Mouse (Mus musculus): Measurements from ENCODE around the gene D330020A13Rik. TPM values are rescaled to one million over a fixed set of nuclear protein-coding genes. Genes with fewer than 3 reads are reported as not detected.
A peak's percentile ranks its signal among the peaks of the same experiment; 100 is the strongest.
"Not testable (repeated sequence)": the region's sequence is repeated elsewhere in the genome, so short reads cannot be mapped to it uniquely, and the experiment has no call there.

The D330020A13Rik gene
- polyA plus RNA-seq, 1 experiment from 2014 or later = 1.2 TPM

GRCm38 (mm10) chr6:120264151-120264550 lies 30.0 kb upstream of the D330020A13Rik start:
- 26% methylated on average over 6 of the region's 6 CpGs for WGBS
- H3K27me3 ChIP-seq = no peaks in the 10 kb centered on the region
- no peak overlapping the region for H3K9ac ChIP-seq
- H3K4me1 ChIP-seq = peaks cover 10% of the 10 kb centered on the region; the same call in 1 of the 2 replicates
- no peak overlapping the region for H3K27ac ChIP-seq
- no peaks in the 10 kb centered on the region for H3K9me3 ChIP-seq
- no peak for ATAC-seq (ENCODE audit: insufficient number of reproducible peaks, insufficient read depth, low FRiP score, low TSS enrichment, low read depth)
- H3K36me3 ChIP-seq = no peaks in the 10 kb centered on the region
- H3K4me3 ChIP-seq = no peak overlapping the region
- no peak overlapping the region for H3K4me2 ChIP-seq

GRCm38 (mm10) chr6:120274181-120274580 lies 20.0 kb upstream of the D330020A13Rik start:
- 77% methylated on average over 8 of the region's 8 CpGs for WGBS
- Histone ChIP-seq H3K4me2 (no peak overlapping the region), H3K27ac (no peak overlapping the region)

GRCm38 (mm10) chr6:120274887-120275286 lies 19.3 kb upstream of the D330020A13Rik start:
- Histone ChIP-seq H3K9ac (no peak overlapping the region), H3K36me3 (no peaks in the 10 kb centered on the region), H3K27me3 (no peaks in the 10 kb centered on the region), H3K4me1 (peaks cover 7% of the 10 kb centered on the region; the same call in 1 of the 2 replicates), H3K27ac (no peak overlapping the region), H3K4me2 (no peak overlapping the region), H3K4me3 (no peak overlapping the region), H3K9me3 (no peaks in the 10 kb centered on the region)
- WGBS = 59% methylated on average over 4 of the region's 4 CpGs
- 0 out of 2 replicates have a peak, but pooled peaks have one; percentile 10 for ATAC-seq (ENCODE audit: insufficient number of reproducible peaks, insufficient read depth, low FRiP score, low TSS enrichment, low read depth)

More at GRCm38 (mm10) chr6:120274181-120274580, 20.0 kb upstream of the D330020A13Rik start:
- Histone ChIP-seq H3K36me3 (no peaks in the 10 kb centered on the region), H3K9me3 (no peaks in the 10 kb centered on the region), H3K9ac (no peak overlapping the region), H3K4me1 (peaks cover 7% of the 10 kb centered on the region; the same call in 1 of the 2 replicates), H3K4me3 (no peak overlapping the region), H3K27me3 (no peaks in the 10 kb centered on the region)
- no peak for ATAC-seq (ENCODE audit: insufficient number of reproducible peaks, insufficient read depth, low FRiP score, low TSS enrichment, low read depth)

- Histone ChIP-seq H3K27ac (no peak overlapping the region), H3K4me1 (peaks cover 7% of the 10 kb centered on the region; the same call in 1 of the 2 replicates), H3K9ac (no peak overlapping the region), H3K36me3 (no peaks in the 10 kb centered on the region), H3K4me2 (no peak overlapping the region), H3K9me3 (no peaks in the 10 kb centered on the region), H3K4me3 (no peak overlapping the region), H3K27me3 (no peaks in the 10 kb centered on the region)
- no peak for ATAC-seq (ENCODE audit: insufficient number of reproducible peaks, insufficient read depth, low FRiP score, low TSS enrichment, low read depth)
- WGBS = 58% methylated on average over 6 of the region's 6 CpGs
Measured at GRCm38 (mm10) chr6:120275301-120275700, 18.9 kb upstream of the D330020A13Rik start.

GRCm38 (mm10) chr6:120276874-120277449 lies 17.2 kb upstream of the D330020A13Rik start:
- H3K9ac ChIP-seq = no peak overlapping the region
- no peak overlapping the region for H3K27ac ChIP-seq
- H3K27me3 ChIP-seq = no peaks in the 10 kb centered on the region
- H3K4me1 ChIP-seq = peaks cover 7% of the 10 kb centered on the region; the same call in 1 of the 2 replicates
- no peak for ATAC-seq (ENCODE audit: insufficient number of reproducible peaks, insufficient read depth, low FRiP score, low TSS enrichment, low read depth)
- 61% methylated on average over 7 of the region's 7 CpGs for WGBS
- no peaks in the 10 kb centered on the region for H3K36me3 ChIP-seq
- no peak overlapping the region for H3K4me2 ChIP-seq
- no peaks in the 10 kb centered on the region for H3K9me3 ChIP-seq
- H3K4me3 ChIP-seq = no peak overlapping the region

- Histone ChIP-seq H3K27ac (no peak overlapping the region), H3K27me3 (no peaks in the 10 kb centered on the region), H3K9me3 (no peaks in the 10 kb centered on the region), H3K4me1 (no peaks in the 10 kb centered on the region), H3K9ac (no peak overlapping the region), H3K4me2 (no peak overlapping the region), H3K4me3 (no peak overlapping the region), H3K36me3 (no peaks in the 10 kb centered on the region)
- 85% methylated on average over 9 of the region's 9 CpGs for WGBS
- ATAC-seq (ENCODE audit: insufficient number of reproducible peaks, insufficient read depth, low FRiP score, low TSS enrichment, low read depth) = no peak
Measured at GRCm38 (mm10) chr6:120287279-120287678, 6.9 kb upstream of the D330020A13Rik start.

- no peak overlapping the region for H3K4me3 ChIP-seq
- H3K27ac ChIP-seq = no peak overlapping the region
- H3K36me3 ChIP-seq = no peaks in the 10 kb centered on the region
- peaks cover 9% of the 10 kb centered on the region for H3K27me3 ChIP-seq
- ATAC-seq (ENCODE audit: insufficient number of reproducible peaks, insufficient read depth, low FRiP score, low TSS enrichment, low read depth) = no peak
- 0 out of 2 replicates have a peak, but pooled peaks cover 2% of the 10 kb centered on the region for H3K4me1 ChIP-seq
- H3K4me2 ChIP-seq = no peak overlapping the region
- no peaks in the 10 kb centered on the region for H3K9me3 ChIP-seq
- 25% methylated on average over 7 of the region's 7 CpGs for WGBS
- no peak overlapping the region for H3K9ac ChIP-seq
Measured at GRCm38 (mm10) chr6:120288541-120288940, 5.6 kb upstream of the D330020A13Rik start.

- Histone ChIP-seq H3K9me3 (no peaks in the 10 kb centered on the region), H3K9ac (no peak overlapping the region), H3K4me3 (no peak overlapping the region), H3K4me2 (no peak overlapping the region), H3K27ac (no peak overlapping the region), H3K36me3 (no peaks in the 10 kb centered on the region), H3K27me3 (peaks cover 17% of the 10 kb centered on the region), H3K4me1 (0 out of 2 replicates have a peak, but pooled peaks cover 6% of the 10 kb centered on the region)
- WGBS = 84% methylated on average over 4 of the region's 4 CpGs
- ATAC-seq (ENCODE audit: insufficient number of reproducible peaks, insufficient read depth, low FRiP score, low TSS enrichment, low read depth) = no peak
Measured at GRCm38 (mm10) chr6:120289430-120289829, 4.7 kb upstream of the D330020A13Rik start.

GRCm38 (mm10) chr6:120291396-120292009 lies 2.7 kb upstream of the D330020A13Rik start:
- no peak overlapping the region for H3K4me2 ChIP-seq
- H3K4me1 ChIP-seq = peaks cover 10% of the 10 kb centered on the region; the same call in 1 of the 2 replicates
- no peak for ATAC-seq (ENCODE audit: insufficient number of reproducible peaks, insufficient read depth, low FRiP score, low TSS enrichment, low read depth)

GRCm38 (mm10) chr6:120294785-120295133 lies 595 bp downstream of the D330020A13Rik start:
- H3K4me1 ChIP-seq = peaks cover 17% of the 10 kb centered on the region
- H3K9me3 ChIP-seq = no peaks in the 10 kb centered on the region; the same call in 1 of the 2 replicates
- 2% methylated on average over 16 of the region's 16 CpGs for WGBS
- no peaks in the 10 kb centered on the region for H3K36me3 ChIP-seq
- H3K9ac ChIP-seq = peak overlapping the region; percentile 77
- H3K27ac ChIP-seq = peak overlapping the region; percentile 56; the same call in 1 of the 2 replicates
- H3K4me2 ChIP-seq = peak overlapping the region; percentile 96
- peak overlapping the region; percentile 69 for H3K4me3 ChIP-seq
- ATAC-seq (ENCODE audit: insufficient number of reproducible peaks, insufficient read depth, low FRiP score, low TSS enrichment, low read depth) = peak; percentile 76
- H3K27me3 ChIP-seq = peaks cover 34% of the 10 kb centered on the region

More at GRCm38 (mm10) chr6:120291396-120292009, 2.7 kb upstream of the D330020A13Rik start:
- H3K27me3 ChIP-seq = peaks cover 34% of the 10 kb centered on the region
- H3K9ac ChIP-seq = no peak overlapping the region
- no peaks in the 10 kb centered on the region for H3K36me3 ChIP-seq
- no peaks in the 10 kb centered on the region for H3K9me3 ChIP-seq
- no peak overlapping the region for H3K4me3 ChIP-seq
- 82% methylated on average over 7 of the region's 7 CpGs for WGBS
- H3K27ac ChIP-seq = no peak overlapping the region

- WGBS = 96% methylated on average over 2 of the region's 2 CpGs
- H3K4me3 ChIP-seq; ATAC-seq (ENCODE audit: insufficient number of reproducible peaks, insufficient read depth, low FRiP score, low TSS enrichment, low read depth): not testable (repeated sequence)
Measured at GRCm38 (mm10) chr6:120296589-120296988, 2.4 kb downstream of the D330020A13Rik start.

GRCm38 (mm10) chr6:120301137-120301536 lies 7.0 kb downstream of the D330020A13Rik start:
- Histone ChIP-seq H3K27me3 (peaks cover 2% of the 10 kb centered on the region; the same call in 1 of the 2 replicates), H3K9ac (no peak overlapping the region), H3K4me2 (no peak overlapping the region), H3K4me1 (peaks cover 15% of the 10 kb centered on the region), H3K9me3 (no peaks in the 10 kb centered on the region; the same call in 1 of the 2 replicates), H3K4me3 (no peak overlapping the region), H3K36me3 (no peaks in the 10 kb centered on the region), H3K27ac (no peak overlapping the region)
- no peak for ATAC-seq (ENCODE audit: insufficient number of reproducible peaks, insufficient read depth, low FRiP score, low TSS enrichment, low read depth)
- 31% methylated on average over 6 of the region's 6 CpGs for WGBS

More at GRCm38 (mm10) chr6:120296589-120296988, 2.4 kb downstream of the D330020A13Rik start:
- not testable (repeated sequence) for H3K36me3 ChIP-seq, H3K9me3 ChIP-seq, H3K4me2 ChIP-seq, H3K27ac ChIP-seq, H3K9ac ChIP-seq
- Histone ChIP-seq H3K27me3 (peaks cover 34% of the 10 kb centered on the region), H3K4me1 (peaks cover 17% of the 10 kb centered on the region)
